Mouse (Mus musculus): Measurements from ENCODE around the gene Sash1.

DNA sequence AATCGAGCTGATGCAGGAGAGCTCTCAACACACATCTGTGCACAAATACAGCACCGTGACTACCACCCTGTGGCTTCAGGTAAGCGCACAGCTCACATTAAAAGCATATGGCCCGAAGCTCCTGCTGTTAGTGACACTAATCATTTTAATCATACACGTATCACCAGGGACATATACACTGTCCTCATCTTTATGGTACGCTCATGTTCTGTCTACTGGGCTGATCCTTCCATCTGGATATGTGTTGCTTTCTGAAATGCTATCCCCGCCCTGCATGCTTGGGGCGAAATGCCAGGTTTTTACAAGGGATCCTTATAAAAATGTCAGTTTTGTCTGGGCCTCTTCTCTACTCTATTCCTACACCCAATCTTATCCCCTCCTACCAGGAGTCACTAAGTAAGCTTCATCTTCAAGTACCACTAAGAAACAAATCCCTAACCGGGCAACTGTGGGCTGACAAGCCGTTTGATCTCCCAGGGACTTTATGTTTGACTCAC is 103.9 kb downstream of the Sash1 start:
- TF ChIP-seq CTCF (IDR thresholded peaks at IDR 0.05; ENCODE audit: low read depth, low read length), result no peak
- no peak for TF ChIP-seq EP300 (IDR thresholded peaks at IDR 0.05; ENCODE audit: insufficient read depth, low read depth, low read length)
- no peak for TF ChIP-seq POLR2A (IDR thresholded peaks at IDR 0.05; ENCODE audit: insufficient read depth, low read length)

Data from ES-Bruce4 (cell line).